Comparison of ENCODE assay signal across 8 mouse cellular contexts in genomic region chr2:121505942-121506882, GRCm38 (mm10). TPM values are rescaled to one million over a fixed set of nuclear protein-coding genes. Genes with fewer than 3 reads are reported as not detected.
DNase-seq lines count a peak whose midpoint lies in the region; ATAC-seq lines count a peak whose summit lies in the region.
"Not testable (repeated sequence)": the region's sequence is repeated elsewhere in the genome, so short reads cannot be mapped to it uniquely, and the experiment has no call there.

TSS of gene Mfap1a (minus strand) at chr2:121506665.
TSS of gene Wdr76 (plus strand) at chr2:121506723.

- peak; percentile 94 for ATAC-seq in hindbrain, embryonic 15.5 days (ENCODE audit: low FRiP score, low read depth)

- DNase-seq in R1 (ENCODE audit: low read depth, low spot score), result peak; percentile 98
- peak; percentile 84 to 85 for DNase-seq in cerebellum, postnatal 25 days
- DNase-seq in frontal cortex, postnatal 25 days (ENCODE audit: low spot score in 2 of 2), result peak; percentile 58 to 66
- DNase-seq in left cerebral cortex, adult 11 months (ENCODE audit: low spot score), result peak; percentile 79
- peak; percentile 84 to 87 for DNase-seq in lung, postnatal 4 days
- DNase-seq in retina, postnatal 7 days (ENCODE audit: low read depth, low spot score), result peak; percentile 76
- DNase-seq in urinary bladder, adult 2 months (ENCODE audit: low spot score), result peak; percentile 65

- not testable (repeated sequence) for H3K27me3 ChIP-seq in hindbrain, embryonic 15.5 days

- peak within 1 kb of the TSS; percentile 68 for H3K27ac ChIP-seq in hindbrain, embryonic 15.5 days (replicated peaks)

- not testable (repeated sequence) for H3K36me3 ChIP-seq in hindbrain, embryonic 15.5 days

- peaks cover 23% of the 10 kb centered on the region for H3K4me1 ChIP-seq in hindbrain, embryonic 15.5 days (replicated peaks)

- peak within 1 kb of the TSS; percentile 68 for H3K9ac ChIP-seq in hindbrain, embryonic 15.5 days

- H3K9me3 ChIP-seq in hindbrain, embryonic 15.5 days, result not testable (repeated sequence)

- H3K4me2 ChIP-seq in hindbrain, embryonic 15.5 days, result peak within 1 kb of the TSS; percentile 77

- peak within 1 kb of the TSS; percentile 69 for H3K4me3 ChIP-seq in hindbrain, embryonic 15.5 days

- 5% methylated on average over 41 of the region's 42 CpGs for WGBS in hindbrain, embryonic 15.5 days

RNA-seq across cellular contexts. Expression of gene Mfap1a, which starts in this region (rescaled TPM):
- 29.2 and 30.1 TPM in 2 replicates for polyA plus RNA-seq in hindbrain, embryonic 15.5 days (2015; fragmentation: Nextera tagmentation; extraction: Ambion mirVana)
- polyA plus RNA-seq in urinary bladder, adult 2 months (2012; rRNA removed), result 14.4 and 21.3 TPM in 2 replicates

RNA-seq across cellular contexts. Expression of gene Wdr76, which starts in this region (rescaled TPM):
- polyA plus RNA-seq in hindbrain, embryonic 15.5 days (2015; fragmentation: Nextera tagmentation; extraction: Ambion mirVana), result 3.9 and 4.9 TPM in 2 replicates
- polyA plus RNA-seq in urinary bladder, adult 2 months (2012; rRNA removed), result 3.7 and 4.1 TPM in 2 replicates

Comparison
In these comparisons a context has a peak if more than half of its experiments do, and no peak if none do; other contexts are left out.
1. Peak in every context shown above with its lines: DNase-seq, ATAC-seq, H3K4me3 ChIP-seq and H3K27ac ChIP-seq.